8 mouse cellular contexts compared by ENCODE assay signal in the genomic region with DNA sequence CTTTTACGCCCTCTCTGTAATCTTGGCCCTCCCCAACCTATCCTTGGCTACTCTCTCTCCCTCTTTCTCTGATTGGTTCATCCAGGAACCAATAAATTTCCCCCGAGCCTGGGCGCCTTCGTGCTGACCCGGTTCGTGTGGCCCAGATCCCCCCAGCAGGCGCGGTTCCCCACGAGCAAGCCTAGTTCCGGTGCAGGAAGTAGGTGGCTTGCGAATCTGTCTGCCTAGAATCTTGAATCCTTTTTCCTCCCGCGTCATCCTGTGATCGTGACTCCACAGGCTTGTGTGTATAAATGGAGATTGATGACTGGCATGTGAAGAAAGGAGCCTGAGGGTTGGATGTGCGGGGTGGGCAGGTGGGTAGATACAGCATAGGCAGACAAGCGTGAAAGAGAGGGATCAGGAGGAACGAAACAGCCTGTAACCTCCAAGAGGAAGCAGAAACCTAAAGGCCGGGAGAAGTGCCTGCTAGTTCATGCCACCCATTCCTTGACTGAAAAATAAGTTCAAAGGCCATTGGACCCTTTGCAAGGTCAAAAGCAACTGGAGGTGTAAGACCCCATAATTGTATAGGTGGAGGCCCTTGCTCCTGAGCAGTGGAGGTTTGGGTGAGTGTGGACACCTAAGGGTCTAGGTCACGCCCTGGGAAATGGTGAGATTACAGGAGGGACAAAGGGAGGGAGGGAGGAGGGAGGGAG. TPM values are rescaled to one million over a fixed set of nuclear protein-coding genes. Genes with fewer than 3 reads are reported as not detected.
DNase-seq lines count a peak whose midpoint lies in the region; ATAC-seq and TF ChIP-seq lines count a peak whose summit lies in the region.

No protein-coding gene starts in this region.

- H3K27ac ChIP-seq in hindbrain, embryonic 15.5 days (replicated peaks): peak overlapping the region; percentile 91
- H3K27ac ChIP-seq in lung, embryonic 15.5 days: no peak overlapping the region

- DNase-seq in cerebellum, adult 18-20 months: peak; percentile 72 to 78
- DNase-seq in forelimb bud, embryonic 11.5 days (ENCODE audit: low read depth, low spot score): peak; percentile 12
- DNase-seq in layer of hippocampus, postnatal 10 days (ENCODE audit: low spot score in 2 of 2): peak; percentile 49 to 55
- peak; percentile 43 for DNase-seq in retina, embryonic 14.5 days (ENCODE audit: low spot score)
- DNase-seq in ovary, adult 18-20 months (ENCODE audit: low spot score): no peak

- peak overlapping the region; percentile 97 for H3K4me2 ChIP-seq in hindbrain, embryonic 15.5 days
- peak overlapping the region; percentile 91 for H3K4me2 ChIP-seq in lung, embryonic 15.5 days

- no peaks in the 10 kb centered on the region for H3K36me3 ChIP-seq in E14TG2a.4 (ENCODE audit: insufficient read depth, low read length)
- no peaks in the 10 kb centered on the region; the same call in 1 of the 2 replicates for H3K36me3 ChIP-seq in hindbrain, embryonic 15.5 days
- H3K36me3 ChIP-seq in lung, embryonic 15.5 days: no peaks in the 10 kb centered on the region

- TF ChIP-seq CTCF in E14TG2a.4 (conservative IDR thresholded peaks at IDR 0.05; ENCODE audit: low read length): no peak

- H3K27me3 ChIP-seq in E14TG2a.4 (ENCODE audit: insufficient read depth, low read length): peaks cover 52% of the 10 kb centered on the region
- no peaks in the 10 kb centered on the region for H3K27me3 ChIP-seq in hindbrain, embryonic 15.5 days
- H3K27me3 ChIP-seq in lung, embryonic 15.5 days: peaks cover 24% of the 10 kb centered on the region

- H3K9me3 ChIP-seq in E14TG2a.4 (ENCODE audit: low read length): no peaks in the 10 kb centered on the region
- no peaks in the 10 kb centered on the region for H3K9me3 ChIP-seq in hindbrain, embryonic 15.5 days
- H3K9me3 ChIP-seq in lung, embryonic 15.5 days: no peaks in the 10 kb centered on the region

- H3K4me1 ChIP-seq in E14TG2a.4 (replicated peaks; ENCODE audit: low read depth, low read length): peaks cover 19% of the 10 kb centered on the region
- peaks cover 22% of the 10 kb centered on the region for H3K4me1 ChIP-seq in hindbrain, embryonic 15.5 days (replicated peaks)
- peaks cover 13% of the 10 kb centered on the region; the same call in 1 of the 2 replicates for H3K4me1 ChIP-seq in lung, embryonic 15.5 days

- peak; percentile 65; the same call in 1 of the 2 replicates for ATAC-seq in hindbrain, embryonic 15.5 days (ENCODE audit: low FRiP score, low read depth)
- ATAC-seq in lung, embryonic 15.5 days (ENCODE audit: borderline replicate concordance, extremely low read depth, low FRiP score, low TSS enrichment): no peak

- peak overlapping the region; percentile 96 for H3K9ac ChIP-seq in hindbrain, embryonic 15.5 days
- H3K9ac ChIP-seq in lung, embryonic 15.5 days: no peak overlapping the region

- 3% methylated on average over 19 of the region's 19 CpGs for WGBS in hindbrain, embryonic 15.5 days
- 4% methylated on average over 18 of the region's 19 CpGs for WGBS in lung, embryonic 15.5 days

- H3K4me3 ChIP-seq in E14TG2a.4 (replicated peaks; ENCODE audit: low read length): peak overlapping the region; percentile 84; the same call in 1 of the 2 replicates
- H3K4me3 ChIP-seq in hindbrain, embryonic 15.5 days: peak overlapping the region; percentile 92
- H3K4me3 ChIP-seq in lung, embryonic 15.5 days: peak overlapping the region; percentile 84

RNA-seq across cellular contexts. Expression of a gene that starts 2.0 kb away (rescaled TPM):
- 29.4 and 31.2 TPM in 2 replicates for polyA plus RNA-seq in hindbrain, embryonic 15.5 days (2015; fragmentation: Nextera tagmentation; extraction: Ambion mirVana)
- 10 to 100 TPM; 74.1 to 75.4 TPM for total RNA-seq in layer of hippocampus, postnatal 10 days (2021)
- 7.1 and 7.6 TPM in 2 replicates for polyA plus RNA-seq in lung, embryonic 15.5 days (2015; fragmentation: Nextera tagmentation; extraction: Ambion mirVana)
